Mouse (Mus musculus) liver, postnatal 0 days (tissue): ENCODE measurements at regions not wholly inside any gene's neighbourhood (a gene's known extent, or its start where the extent isn't known, plus 50 kb on each side); places are given as distances from the start of the nearest gene placed in this dataset.

Experiments used
- CTCF ChIP-seq: sonication (generic); IDR thresholded peaks from 2 replicates; pipeline ENCODE4 v1.5.1; 2016; ENCODE audit warnings: antibody characterized with exemption, low read depth
- EP300 ChIP-seq: IDR thresholded peaks from 2 replicates; pipeline ENCODE4 v1.6.1; 2016; ENCODE audit warnings: antibody characterized with exemption, low read depth, mild to moderate bottlenecking

GRCm38 (mm10) chr6:135575294-135575693, 212.9 kb downstream of the Emp1 start:
- TF ChIP-seq CTCF (no peak), EP300 (no peak)
